Mouse (Mus musculus): Measurements from ENCODE around the gene Olfr1009.

DNA sequence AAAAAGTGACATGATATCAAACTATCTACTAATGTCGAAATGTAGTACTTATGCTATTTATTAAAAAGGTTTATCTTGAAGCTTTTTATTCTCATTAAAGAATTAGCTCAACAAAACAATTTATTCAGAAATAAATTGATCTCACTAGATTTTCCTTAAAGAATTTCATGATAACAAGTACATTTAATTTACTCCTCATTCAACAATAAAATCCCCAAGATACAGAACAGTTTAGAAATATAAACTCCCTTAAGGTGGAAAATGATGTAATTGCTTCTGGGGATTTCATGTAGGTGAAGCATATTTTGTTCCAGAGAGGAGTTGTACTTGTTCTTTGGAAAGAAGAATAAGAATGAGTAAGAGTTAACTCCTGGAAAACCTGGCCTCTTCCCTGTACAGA is at the start of gene Olfr1009:
- TF ChIP-seq CTCF (IDR thresholded peaks at IDR 0.05; ENCODE audit: borderline replicate concordance, extremely low read depth, insufficient read depth, insufficient read length), result no peak
- TF ChIP-seq POLR2A (IDR thresholded peaks at IDR 0.05; ENCODE audit: borderline replicate concordance, extremely low read depth, insufficient read depth, insufficient read length, poor library complexity, severe bottlenecking), result no peak
